Mouse (Mus musculus) midbrain, postnatal 0 days (tissue): ENCODE data around the gene Ggta1. TPM values are rescaled to one million over a fixed set of nuclear protein-coding genes. Genes with fewer than 3 reads are reported as not detected.

Experiments
- ATAC-seq: fragments of 200-750 bp; cut with Nextera tagmentation; 2 replicates; pipeline ENCODE4 v1.8.0; 2017; ENCODE audit warnings: moderate number of reproducible peaks, mild to moderate bottlenecking, moderate TSS enrichment, moderate library complexity; ENCODE audit not compliant: low FRiP score
- DNase-seq: peaks from one replicate; pipeline ENCODE4 v3.0.0-alpha.2; 2015; ENCODE audit warnings: low spot score
- H3K27ac ChIP-seq: fragments of 300-500 bp; sonication (generic); 2 replicates; pipeline ENCODE4 v1.5.1; 2014; ENCODE audit warnings: low read depth, mild to moderate bottlenecking, low read length, mixed read lengths
- H3K27me3 ChIP-seq: fragments of 300-500 bp; sonication (generic); 2 replicates; pipeline ENCODE4 v1.6.1; 2014; ENCODE audit warnings: low read length, control low read depth, mixed read lengths; ENCODE audit not compliant: insufficient read depth
- H3K36me3 ChIP-seq: fragments of 300-500 bp; sonication (generic); 2 replicates; pipeline ENCODE4 v1.6.1; 2014; ENCODE audit warnings: low read length, control low read depth, mixed read lengths; ENCODE audit not compliant: insufficient read depth
- H3K4me1 ChIP-seq: fragments of 300-500 bp; sonication (generic); 2 replicates; pipeline ENCODE4 v1.6.1; 2014; ENCODE audit warnings: mild to moderate bottlenecking, control low read depth, antibody characterized with exemption, low read length, mixed read lengths; ENCODE audit not compliant: insufficient read depth
- H3K4me2 ChIP-seq: fragments of 300-500 bp; sonication (generic); 2 replicates; pipeline ENCODE4 v1.6.1; 2014; ENCODE audit warnings: low read depth, mild to moderate bottlenecking, low read length, mixed read lengths; ENCODE audit not compliant: poor library complexity, severe bottlenecking
- H3K4me3 ChIP-seq: fragments of 300-500 bp; sonication (generic); 2 replicates; pipeline ENCODE4 v1.5.1; 2014; ENCODE audit warnings: low read depth, mild to moderate bottlenecking, low read length, moderate library complexity
- H3K9ac ChIP-seq: fragments of 300-500 bp; sonication (generic); replicated peaks from 2 replicates; pipeline ENCODE4 v1.6.1; 2014; ENCODE audit warnings: mild to moderate bottlenecking, low read length, moderate library complexity, mixed read lengths; ENCODE audit not compliant: poor library complexity, severe bottlenecking
- H3K9me3 ChIP-seq: fragments of 300-500 bp; sonication (generic); 2 replicates; pipeline ENCODE4 v1.6.1; 2016; ENCODE audit warnings: low read length, control low read depth
- CTCF ChIP-seq: IDR thresholded peaks from 2 replicates; pipeline ENCODE4 v1.5.1; 2016; ENCODE audit warnings: antibody characterized with exemption, mild to moderate bottlenecking
- WGBS: fragments of 180-500 bp; shearing (Covaris S2); extraction: QIAGEN DNeasy Blood & Tissue Kit; methylation state at CpG from one replicate; pipeline ENCODE4 v1.1.7; 2014; 5-methylcytosine and 5-hydroxymethylcytosine counted together
- polyA plus RNA-seq: library from polyadenylated mRNA; unstranded; fragments of >200 nt; fragmentation: Nextera tagmentation; extraction: Ambion mirVana; gene quantifications from 2 replicates; pipeline ENCODE4 v1.2.1, GENCODE M21; 2015
- total RNA-seq: library from RNA; depleted of rRNA; stranded (reverse); fragments of >200 nt; gene quantifications from 2 replicates; pipeline ENCODE4 v1.2.3, GENCODE M21; 2014

The Ggta1 gene
- total and polyA plus RNA-seq, 2 experiments from 2014 or later = 3.8 to 5.4 TPM

DNA sequence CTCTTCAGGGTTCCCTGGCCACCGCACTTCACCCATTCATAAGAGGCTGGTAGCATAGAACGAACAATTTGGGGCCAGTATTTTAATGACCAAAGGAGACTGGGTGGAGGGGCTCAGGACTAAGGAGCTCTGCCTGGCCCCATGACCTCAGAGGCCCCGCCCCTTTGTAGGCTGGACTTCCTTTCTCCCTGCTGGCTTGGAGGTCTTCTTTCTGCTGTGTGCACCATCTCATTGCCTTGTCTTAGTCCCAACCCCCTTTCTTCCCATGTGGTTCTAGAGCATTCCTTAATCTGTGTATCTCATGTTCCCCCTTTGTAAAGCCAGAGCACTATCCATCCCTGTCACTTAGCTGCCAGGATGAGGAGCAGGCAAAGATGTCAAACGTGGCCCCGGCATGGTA lies 16.7 kb downstream of the Ggta1 start:
- WGBS = 87% methylated on average over 5 of the region's 5 CpGs
- TF ChIP-seq CTCF = no peak
- Histone ChIP-seq H3K9me3 (no peaks in the 10 kb centered on the region), H3K4me1 (no peaks in the 10 kb centered on the region), H3K36me3 (no peaks in the 10 kb centered on the region), H3K9ac (no peak overlapping the region), H3K4me2 (no peak overlapping the region), H3K27me3 (no peaks in the 10 kb centered on the region), H3K27ac (no peak overlapping the region), H3K4me3 (no peak overlapping the region)
- DNase-seq (no peak), ATAC-seq (no peak)

DNA sequence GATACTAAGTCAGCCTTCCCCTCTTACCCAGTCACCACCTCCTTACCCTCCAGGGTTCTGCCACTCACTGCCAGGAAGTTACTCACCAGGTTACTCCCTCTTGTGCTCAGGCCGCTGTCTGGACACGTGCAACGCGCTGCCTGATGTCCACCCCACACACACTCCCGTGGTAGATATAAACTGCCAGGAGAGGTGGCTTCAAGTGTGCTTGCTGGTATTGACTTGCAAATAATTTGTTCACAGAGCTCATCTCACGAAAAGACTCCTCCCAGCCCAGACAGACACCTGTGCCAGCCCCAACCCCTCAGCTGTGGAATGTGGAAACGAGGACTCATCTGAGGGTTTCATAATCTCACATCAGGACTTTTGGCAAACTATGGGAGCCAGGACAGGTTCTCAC lies 17.4 kb downstream of the Ggta1 start:
- WGBS = 79% methylated on average over 7 of the region's 7 CpGs
- ATAC-seq (no peak), DNase-seq (no peak)
- Histone ChIP-seq H3K4me2 (no peak overlapping the region), H3K4me1 (no peaks in the 10 kb centered on the region), H3K27me3 (no peaks in the 10 kb centered on the region), H3K9me3 (no peaks in the 10 kb centered on the region), H3K27ac (no peak overlapping the region), H3K36me3 (no peaks in the 10 kb centered on the region), H3K9ac (no peak overlapping the region), H3K4me3 (no peak overlapping the region)
- TF ChIP-seq CTCF = no peak

DNA sequence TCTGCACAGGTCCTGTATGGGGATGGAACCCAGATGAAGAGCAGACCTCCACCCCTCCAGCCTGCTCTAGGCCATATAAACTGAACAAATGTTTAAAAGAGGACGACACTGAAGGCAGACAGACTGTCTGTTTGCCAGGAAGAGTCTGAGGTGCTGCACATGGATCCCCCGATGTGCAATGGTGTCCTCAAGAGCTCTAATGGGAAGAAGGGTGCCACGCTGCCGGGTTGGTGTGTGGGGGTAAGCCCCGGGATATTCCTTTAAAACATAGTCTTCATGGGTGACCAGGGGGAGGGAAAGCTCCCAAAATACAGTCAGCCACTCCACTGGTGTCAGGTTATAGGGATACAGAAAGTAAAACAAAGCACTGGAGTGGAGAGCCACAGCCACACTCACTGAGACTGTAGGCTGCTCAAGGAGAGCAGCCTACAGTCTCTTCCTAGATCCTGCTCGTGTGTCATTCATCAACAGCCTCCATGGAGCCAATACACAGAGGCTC lies 18.2 kb downstream of the Ggta1 start:
- 79% methylated on average over 6 of the region's 6 CpGs for WGBS
- Histone ChIP-seq H3K27me3 (no peaks in the 10 kb centered on the region), H3K27ac (no peak overlapping the region), H3K9ac (no peak overlapping the region), H3K4me1 (no peaks in the 10 kb centered on the region), H3K4me2 (no peak overlapping the region), H3K9me3 (no peaks in the 10 kb centered on the region), H3K36me3 (no peaks in the 10 kb centered on the region), H3K4me3 (no peak overlapping the region)
- no peak for ATAC-seq
- DNase-seq = no peak
- TF ChIP-seq CTCF = no peak

DNA sequence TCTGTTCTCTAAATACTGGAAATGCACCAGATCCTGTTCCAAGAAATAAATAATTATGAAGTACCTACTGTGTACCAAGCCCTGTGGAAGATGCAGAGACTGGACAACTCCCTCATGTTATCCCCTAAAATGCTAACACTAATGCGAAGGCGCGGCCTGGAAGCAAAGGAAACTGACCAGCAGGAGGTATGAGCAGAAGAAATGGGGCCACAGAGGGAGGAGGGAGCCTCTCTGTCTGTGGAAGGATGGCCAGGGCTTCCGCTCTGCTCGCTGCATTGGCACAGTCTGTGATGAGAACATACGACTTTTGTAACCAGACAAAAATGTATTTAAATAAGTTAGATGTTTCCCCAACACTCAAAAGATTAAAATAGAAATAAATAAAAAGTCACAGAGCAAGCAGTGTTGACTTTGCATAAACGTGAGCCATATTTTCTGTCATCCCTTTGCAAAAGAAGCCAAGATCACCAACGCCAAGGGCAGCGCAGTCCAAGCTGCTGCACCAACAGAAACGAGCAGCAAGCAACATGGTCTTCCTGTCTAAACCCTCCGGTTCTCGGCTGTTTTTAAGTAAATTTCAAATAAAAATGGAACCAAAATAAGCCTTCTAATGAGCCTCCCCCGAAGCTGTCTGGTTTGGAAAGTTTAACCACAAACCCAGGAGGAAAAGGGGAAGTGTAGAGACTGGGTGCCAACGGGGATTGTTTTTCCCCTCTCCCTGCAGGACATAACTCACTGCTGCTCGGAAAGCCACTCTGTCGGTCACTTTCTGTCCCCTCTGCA lies 18.9 kb downstream of the Ggta1 start:
- ATAC-seq = no peak
- Histone ChIP-seq H3K9ac (no peak overlapping the region), H3K27ac (no peak overlapping the region), H3K4me3 (no peak overlapping the region), H3K36me3 (no peaks in the 10 kb centered on the region), H3K9me3 (no peaks in the 10 kb centered on the region), H3K4me1 (no peaks in the 10 kb centered on the region), H3K4me2 (no peak overlapping the region), H3K27me3 (no peaks in the 10 kb centered on the region)
- TF ChIP-seq CTCF = no peak
- DNase-seq = no peak
- WGBS = 65% methylated on average over 16 of the region's 16 CpGs

DNA sequence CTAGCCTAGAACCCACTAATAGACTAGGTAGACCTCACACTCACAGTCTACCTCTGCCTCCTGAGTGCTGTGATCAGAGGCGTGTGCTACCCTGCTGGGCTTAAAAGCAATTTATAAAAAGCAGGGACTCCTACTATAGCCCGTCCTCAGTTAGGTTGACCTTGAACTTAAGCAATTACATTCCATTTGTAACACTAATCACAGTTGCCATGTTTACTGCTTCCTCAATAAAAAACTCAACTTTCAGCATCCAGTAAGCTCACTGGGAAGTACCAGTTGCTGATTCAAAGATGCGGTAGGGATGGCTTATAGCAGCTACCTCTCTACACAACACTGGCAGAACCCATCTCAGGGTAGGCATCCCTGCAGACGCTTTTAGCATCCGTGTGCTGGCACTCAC lies 19.7 kb downstream of the Ggta1 start:
- ATAC-seq = no peak
- H3K4me1 ChIP-seq = no peaks in the 10 kb centered on the region
- H3K27ac ChIP-seq = no peak overlapping the region
- no peak overlapping the region for H3K9ac ChIP-seq
- no peak for TF ChIP-seq CTCF
- WGBS = 83% methylated on average over 5 of the region's 5 CpGs
- no peaks in the 10 kb centered on the region for H3K36me3 ChIP-seq
- no peak for DNase-seq
- H3K27me3 ChIP-seq = no peaks in the 10 kb centered on the region
- no peak overlapping the region for H3K4me2 ChIP-seq
- H3K9me3 ChIP-seq = no peaks in the 10 kb centered on the region
- H3K4me3 ChIP-seq = no peak overlapping the region

DNA sequence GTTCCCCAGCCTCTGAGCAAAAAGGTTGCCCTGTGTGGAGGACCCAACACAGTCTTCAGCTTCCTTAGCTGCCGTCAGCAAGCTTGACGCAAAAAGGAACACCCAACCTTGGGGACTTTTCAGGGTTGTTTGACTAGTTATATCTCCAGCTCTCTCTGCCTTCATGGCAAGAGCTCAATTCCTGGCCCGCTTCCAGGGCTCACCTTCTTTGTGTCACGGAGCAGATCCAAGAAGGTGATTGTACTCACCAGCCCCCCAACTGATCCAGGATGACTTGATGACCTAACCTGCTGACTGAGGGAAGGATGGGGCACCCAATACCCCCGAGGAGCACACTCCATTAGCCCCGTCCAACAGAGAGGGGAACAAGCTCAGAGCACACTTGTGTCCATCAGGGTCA lies 21.0 kb downstream of the Ggta1 start:
- Histone ChIP-seq H3K4me3 (no peak overlapping the region), H3K4me2 (no peak overlapping the region), H3K36me3 (no peaks in the 10 kb centered on the region), H3K4me1 (no peaks in the 10 kb centered on the region), H3K27me3 (no peaks in the 10 kb centered on the region), H3K9me3 (no peaks in the 10 kb centered on the region), H3K27ac (no peak overlapping the region), H3K9ac (no peak overlapping the region)
- DNase-seq (no peak), ATAC-seq (no peak)
- no peak for TF ChIP-seq CTCF
- 89% methylated on average over 6 of the region's 6 CpGs for WGBS
